Mouse (Mus musculus) forebrain, embryonic 14.5 days (tissue): ENCODE data around the gene Tmed5. TPM values are rescaled to one million over a fixed set of nuclear protein-coding genes. Genes with fewer than 3 reads are reported as not detected.

Experiments
- ATAC-seq: fragments of 200-750 bp; cut with Nextera tagmentation; 2 replicates; pipeline ENCODE4 v1.8.0; 2017; ENCODE audit warnings: mild to moderate bottlenecking, moderate library complexity
- DNase-seq: peaks from one replicate; pipeline ENCODE4 v3.0.0-alpha.2; 2015; ENCODE audit warnings: low spot score
- H3K27ac ChIP-seq: fragments of 300-500 bp; sonication (generic); 2 replicates; pipeline ENCODE4 v1.5.1; 2014; ENCODE audit warnings: low read depth, mild to moderate bottlenecking, control low read depth, low read length, moderate library complexity
- H3K27me3 ChIP-seq: fragments of 300-500 bp; sonication (generic); replicated peaks from 2 replicates; pipeline ENCODE4 v1.6.1; 2014; ENCODE audit warnings: low read length, control low read depth, mixed read lengths; ENCODE audit not compliant: control insufficient read depth, insufficient read depth
- H3K36me3 ChIP-seq: fragments of 300-500 bp; sonication (generic); 2 replicates; pipeline ENCODE4 v1.6.1; 2014; ENCODE audit warnings: low read length, control low read depth; ENCODE audit not compliant: control insufficient read depth, insufficient read depth
- H3K4me1 ChIP-seq: fragments of 300-500 bp; sonication (generic); 2 replicates; pipeline ENCODE4 v1.6.1; 2014; ENCODE audit warnings: antibody characterized with exemption, low read length, control low read depth; ENCODE audit not compliant: control insufficient read depth, insufficient read depth
- H3K4me2 ChIP-seq: fragments of 300-500 bp; sonication (generic); 2 replicates; pipeline ENCODE4 v1.6.1; 2014; ENCODE audit warnings: mild to moderate bottlenecking, control low read depth, low read length
- H3K4me3 ChIP-seq: fragments of 300-500 bp; sonication (generic); 2 replicates; pipeline ENCODE4 v1.5.1; 2014; ENCODE audit warnings: low read depth, low read length, control low read depth
- H3K9ac ChIP-seq: fragments of 300-500 bp; sonication (generic); 2 replicates; pipeline ENCODE4 v1.6.1; 2014; ENCODE audit warnings: mild to moderate bottlenecking, low read length, control low read depth, moderate library complexity
- H3K9me3 ChIP-seq: fragments of 300-500 bp; sonication (generic); replicated peaks from 2 replicates; pipeline ENCODE4 v1.6.1; 2016; ENCODE audit warnings: low read length, control low read depth, mixed read lengths; ENCODE audit not compliant: control insufficient read depth
- WGBS: fragments of 180-500 bp; shearing (Covaris S2); extraction: QIAGEN DNeasy Blood & Tissue Kit; methylation state at CpG from one replicate; pipeline ENCODE4 v1.1.7; 2014; 5-methylcytosine and 5-hydroxymethylcytosine counted together
- polyA plus RNA-seq: library from polyadenylated mRNA; unstranded; fragments of >200 nt; fragmentation: Nextera tagmentation; extraction: Ambion mirVana; gene quantifications from 2 replicates; pipeline ENCODE4 v1.2.1, GENCODE M21; 2014

Gene Tmed5
- polyA plus RNA-seq, 1 experiment from 2014 or later = 17.2 TPM

DNA sequence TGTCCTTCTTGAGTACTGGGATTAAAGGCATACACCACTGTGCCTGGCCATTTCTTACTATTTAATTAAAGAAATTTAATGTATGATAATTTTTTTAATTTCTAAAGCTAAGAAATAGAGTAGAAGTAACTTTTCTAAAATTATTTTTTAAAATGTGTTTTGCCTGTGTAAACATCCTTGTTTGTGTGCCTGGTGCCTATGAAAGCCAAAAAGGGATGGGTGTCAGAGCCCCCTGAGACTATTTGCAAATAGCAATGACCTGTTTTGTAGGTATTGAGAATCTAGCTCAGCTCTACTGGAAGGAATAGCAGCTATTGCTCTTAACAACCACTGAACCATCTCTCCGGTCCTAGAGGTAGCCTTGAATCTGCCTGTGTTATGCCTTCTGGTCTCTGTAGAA is 60.1 kb downstream of the Tmed5 start:
- ATAC-seq = no peak
- Histone ChIP-seq H3K4me2 (no peak overlapping the region), H3K4me3 (no peak overlapping the region), H3K9me3 (no peaks in the 10 kb centered on the region), H3K27ac (no peak overlapping the region), H3K4me1 (peaks cover under 1% of the 10 kb centered on the region; the same call in 1 of the 2 replicates), H3K27me3 (no peaks in the 10 kb centered on the region), H3K36me3 (peaks cover 59% of the 10 kb centered on the region), H3K9ac (no peak overlapping the region)
- 91% methylated on average over 1 of the region's 1 CpGs for WGBS
- no peak for DNase-seq

GRCm38 (mm10) chr5:108065465-108066411 is 66.7 kb downstream of the Tmed5 start, which contains the start of gene Mtf2:
Gene Mtf2 (plus strand): TSS chr5:108065674.
- Histone ChIP-seq H3K9me3 (no peaks in the 10 kb centered on the region), H3K36me3 (peaks cover 18% of the 10 kb centered on the region), H3K4me2 (peak within 1 kb of the TSS; percentile 73), H3K27ac (peak within 1 kb of the TSS; percentile 96), H3K9ac (peak within 1 kb of the TSS; percentile 91), H3K27me3 (no peaks in the 10 kb centered on the region), H3K4me3 (peak within 1 kb of the TSS; percentile 98), H3K4me1 (peaks cover 3% of the 10 kb centered on the region; the same call in 1 of the 2 replicates)
- WGBS = under 1% methylated on average over 59 of the region's 59 CpGs
- DNase-seq (peak; percentile 98), ATAC-seq (peak; percentile 94)

GRCm38 (mm10) chr5:108060413-108060812 is 72.0 kb downstream of the Tmed5 start:
- no peak overlapping the region for H3K9ac ChIP-seq
- 94% methylated on average over 9 of the region's 9 CpGs for WGBS
- H3K9me3 ChIP-seq = no peaks in the 10 kb centered on the region
- ATAC-seq = no peak
- no peaks in the 10 kb centered on the region for H3K36me3 ChIP-seq
- no peak overlapping the region for H3K4me2 ChIP-seq
- no peaks in the 10 kb centered on the region for H3K27me3 ChIP-seq
- no peak overlapping the region for H3K4me3 ChIP-seq
- no peak overlapping the region for H3K27ac ChIP-seq
- no peak for DNase-seq
- H3K4me1 ChIP-seq = no peaks in the 10 kb centered on the region

Other genes with a start within 250 kb of the Tmed5 start
- 63.5 and 65.3 TPM in 2 replicates for gene Rpl5, start 232.1 kb downstream of the Tmed5 start, polyA plus RNA-seq
- gene Fam69a, start 145.5 kb downstream of the Tmed5 start, polyA plus RNA-seq = 34.1 and 34.2 TPM in 2 replicates
- gene Mtf2, start 66.9 kb downstream of the Tmed5 start, polyA plus RNA-seq = 128 and 139 TPM in 2 replicates
- 4.6 and 7.4 TPM in 2 replicates for gene Ccdc18, start 255 bp upstream of the Tmed5 start, polyA plus RNA-seq
- 45.4 and 54.1 TPM in 2 replicates for gene Dr1, start 136.3 kb upstream of the Tmed5 start, polyA plus RNA-seq
- gene Pigg, start 180.0 kb upstream of the Tmed5 start, polyA plus RNA-seq = 2.3 and 2.5 TPM in 2 replicates
- 0.75 and 1.1 TPM in 2 replicates for gene Gm42517, start 235.3 kb upstream of the Tmed5 start, polyA plus RNA-seq